Mouse (Mus musculus): Measurements from ENCODE around the gene Dennd4b. TPM values are rescaled to one million over a fixed set of nuclear protein-coding genes. Genes with fewer than 3 reads are reported as not detected.

The Dennd4b gene
- polyA plus RNA-seq, 1 experiment from 2014 or later, result 3.0 TPM

DNA sequence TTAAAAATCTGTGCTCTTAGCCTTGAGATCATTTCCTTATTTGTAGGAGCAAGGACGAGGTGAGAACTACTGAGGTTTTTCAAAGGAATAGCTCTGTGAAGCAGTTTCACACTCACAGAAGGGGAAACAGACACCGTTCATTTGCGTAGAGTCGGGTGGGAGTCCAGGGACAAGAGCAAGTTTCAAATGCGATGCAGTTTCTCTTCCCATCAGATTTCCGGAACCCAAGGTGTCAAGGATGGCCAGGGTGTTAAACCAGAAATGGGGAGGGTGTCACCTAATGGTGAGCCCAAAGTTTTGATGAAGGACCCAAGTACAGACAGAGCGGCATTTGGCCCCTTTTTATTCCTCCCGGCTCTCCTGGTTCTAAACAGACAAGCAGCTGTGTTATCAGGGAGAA is 33.9 kb upstream of the Dennd4b start:
- Histone ChIP-seq H3K27ac (ENCODE audit: low read length) (no peak overlapping the region), H3K36me3 (ENCODE audit: control insufficient read depth, insufficient read depth, low read length) (peaks cover 21% of the 10 kb centered on the region), H3K9ac (replicated peaks; ENCODE audit: low read depth, low read length) (no peak overlapping the region; the same call in 1 of the 2 replicates), H3K4me2 (replicated peaks; ENCODE audit: low read depth, low read length) (peak overlapping the region; percentile 70), H3K9me3 (ENCODE audit: control insufficient read depth, low read depth, low read length) (no peaks in the 10 kb centered on the region), H3K27me3 (ENCODE audit: control insufficient read depth, insufficient read depth, low read length) (no peaks in the 10 kb centered on the region), H3K4me3 (ENCODE audit: low read depth, low read length) (peak overlapping the region; percentile 60), H3K4me1 (ENCODE audit: control insufficient read depth, insufficient read depth, low read length) (no peaks in the 10 kb centered on the region)
- ATAC-seq (ENCODE audit: insufficient number of reproducible peaks, insufficient read depth, low FRiP score, low read depth), result no peak
- WGBS, result 15% methylated on average over 8 of the region's 8 CpGs

- WGBS, result under 1% methylated on average over 59 of the region's 61 CpGs
- ATAC-seq (ENCODE audit: insufficient number of reproducible peaks, insufficient read depth, low FRiP score, low read depth), result peak; percentile 96
Measured at GRCm38 (mm10) chr3:90231507-90232333, 33.3 kb upstream of the Dennd4b start, which contains the start of gene Jtb. TSS of gene Jtb (plus strand) at chr3:90231597.

DNA sequence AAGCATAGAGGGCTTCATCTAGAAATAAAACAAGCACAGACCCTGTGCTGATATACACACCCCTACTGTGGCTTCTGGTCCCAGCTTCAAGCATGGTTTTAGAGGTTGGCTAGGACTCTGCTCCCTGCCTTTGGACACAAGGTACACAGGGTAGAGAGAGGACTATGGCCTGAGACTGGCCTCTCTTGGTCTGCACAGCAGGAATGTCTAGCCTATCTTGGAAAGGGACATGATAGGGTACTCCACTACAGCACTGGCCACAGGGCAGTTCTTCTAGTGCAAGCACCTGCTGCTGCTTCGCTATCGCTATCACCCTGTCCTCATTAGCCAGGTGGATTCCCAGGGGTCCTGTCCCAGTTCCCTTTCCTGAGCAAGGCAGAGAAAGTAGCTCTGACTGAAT is 23.7 kb upstream of the Dennd4b start:
- ATAC-seq (ENCODE audit: insufficient number of reproducible peaks, insufficient read depth, low FRiP score, low read depth), result no peak
- no peak overlapping the region for H3K27ac ChIP-seq (ENCODE audit: low read length)
- 82% methylated on average over 2 of the region's 2 CpGs for WGBS
- H3K4me2 ChIP-seq (replicated peaks; ENCODE audit: low read depth, low read length), result no peak overlapping the region
- no peaks in the 10 kb centered on the region for H3K27me3 ChIP-seq (ENCODE audit: control insufficient read depth, insufficient read depth, low read length)
- H3K9me3 ChIP-seq (ENCODE audit: control insufficient read depth, low read depth, low read length), result no peaks in the 10 kb centered on the region
- no peak overlapping the region for H3K4me3 ChIP-seq (ENCODE audit: low read depth, low read length)
- peaks cover 12% of the 10 kb centered on the region; the same call in 1 of the 2 replicates for H3K4me1 ChIP-seq (ENCODE audit: control insufficient read depth, insufficient read depth, low read length)
- no peak overlapping the region for H3K9ac ChIP-seq (replicated peaks; ENCODE audit: low read depth, low read length)
- peaks cover 3% of the 10 kb centered on the region; the same call in 1 of the 2 replicates for H3K36me3 ChIP-seq (ENCODE audit: control insufficient read depth, insufficient read depth, low read length)

More at GRCm38 (mm10) chr3:90231507-90232333, 33.3 kb upstream of the Dennd4b start, which contains the start of gene Jtb:
- peak within 1 kb of the TSS; percentile 70 for H3K4me2 ChIP-seq (replicated peaks; ENCODE audit: low read depth, low read length)
- H3K9ac ChIP-seq (replicated peaks; ENCODE audit: low read depth, low read length), result peak within 1 kb of the TSS; percentile 63
- peaks cover 26% of the 10 kb centered on the region for H3K36me3 ChIP-seq (ENCODE audit: control insufficient read depth, insufficient read depth, low read length)
- no peaks in the 10 kb centered on the region for H3K4me1 ChIP-seq (ENCODE audit: control insufficient read depth, insufficient read depth, low read length)
- no peaks in the 10 kb centered on the region for H3K9me3 ChIP-seq (ENCODE audit: control insufficient read depth, low read depth, low read length)
- no peaks in the 10 kb centered on the region for H3K27me3 ChIP-seq (ENCODE audit: control insufficient read depth, insufficient read depth, low read length)
- peak within 1 kb of the TSS; percentile 60 for H3K4me3 ChIP-seq (ENCODE audit: low read depth, low read length)
- H3K27ac ChIP-seq (ENCODE audit: low read length), result peak within 1 kb of the TSS; percentile 85

GRCm38 (mm10) chr3:90241669-90242358 is 23.2 kb upstream of the Dennd4b start:
- H3K27me3 ChIP-seq (ENCODE audit: control insufficient read depth, insufficient read depth, low read length), result no peaks in the 10 kb centered on the region
- peaks cover 12% of the 10 kb centered on the region; the same call in 1 of the 2 replicates for H3K4me1 ChIP-seq (ENCODE audit: control insufficient read depth, insufficient read depth, low read length)
- no peak overlapping the region for H3K4me3 ChIP-seq (ENCODE audit: low read depth, low read length)
- no peak overlapping the region for H3K9ac ChIP-seq (replicated peaks; ENCODE audit: low read depth, low read length)
- no peak for ATAC-seq (ENCODE audit: insufficient number of reproducible peaks, insufficient read depth, low FRiP score, low read depth)
- no peak overlapping the region for H3K27ac ChIP-seq (ENCODE audit: low read length)
- no peaks in the 10 kb centered on the region for H3K9me3 ChIP-seq (ENCODE audit: control insufficient read depth, low read depth, low read length)
- 81% methylated on average over 10 of the region's 10 CpGs for WGBS
- H3K4me2 ChIP-seq (replicated peaks; ENCODE audit: low read depth, low read length), result peak overlapping the region; percentile 65; the same call in 1 of the 2 replicates
- H3K36me3 ChIP-seq (ENCODE audit: control insufficient read depth, insufficient read depth, low read length), result no peaks in the 10 kb centered on the region

DNA sequence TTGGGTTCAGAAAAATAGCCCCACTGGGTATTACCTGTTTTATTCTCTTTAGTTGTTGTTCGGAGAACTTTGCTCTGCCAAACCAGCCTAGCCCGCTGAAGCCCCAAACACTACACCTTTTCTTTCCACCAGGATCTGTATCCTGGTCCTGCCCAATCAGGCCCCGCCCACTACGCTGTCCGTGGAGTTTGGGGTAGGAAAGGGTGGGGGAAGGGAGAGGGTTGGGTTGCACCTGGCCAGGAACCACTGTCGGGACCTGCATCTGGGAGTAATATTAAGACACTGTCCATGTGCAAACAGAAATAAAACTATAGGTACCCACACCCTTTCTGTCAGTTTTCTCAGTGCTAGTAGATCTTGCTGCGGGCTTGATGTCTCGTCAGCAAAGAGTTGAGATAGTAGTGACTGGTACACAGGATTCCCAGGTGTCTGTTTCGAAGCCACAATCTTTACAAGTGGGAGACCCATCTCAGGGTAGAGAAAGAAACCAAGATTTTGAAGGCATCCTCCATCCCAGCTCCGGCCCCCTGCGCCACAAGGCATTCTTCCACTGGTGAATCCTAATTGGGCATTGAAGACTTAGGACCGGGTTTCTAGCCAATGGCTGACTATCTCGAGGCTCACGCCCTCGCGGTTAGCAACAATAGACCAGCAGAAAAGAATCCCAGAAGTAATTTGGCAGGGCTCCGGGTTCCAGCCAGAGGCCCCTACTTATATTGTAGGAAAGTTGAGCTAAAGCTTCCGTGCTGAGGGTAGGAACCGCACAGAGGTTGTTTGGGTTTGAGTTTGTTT is 21.8 kb upstream of the Dennd4b start, which contains the start of gene Creb3l4:
Gene Creb3l4 (minus strand): TSS at position 529 of the 792 bp plus-strand sequence.
- Histone ChIP-seq H3K9me3 (ENCODE audit: control insufficient read depth, low read depth, low read length) (no peaks in the 10 kb centered on the region), H3K4me1 (ENCODE audit: control insufficient read depth, insufficient read depth, low read length) (peaks cover 15% of the 10 kb centered on the region; the same call in 1 of the 2 replicates), H3K4me3 (ENCODE audit: low read depth, low read length) (peak within 1 kb of the TSS; percentile 32), H3K4me2 (replicated peaks; ENCODE audit: low read depth, low read length) (peak within 1 kb of the TSS; percentile 65), H3K9ac (replicated peaks; ENCODE audit: low read depth, low read length) (peak within 1 kb of the TSS; percentile 21), H3K36me3 (ENCODE audit: control insufficient read depth, insufficient read depth, low read length) (no peaks in the 10 kb centered on the region), H3K27me3 (ENCODE audit: control insufficient read depth, insufficient read depth, low read length) (no peaks in the 10 kb centered on the region), H3K27ac (ENCODE audit: low read length) (peak within 1 kb of the TSS; percentile 66; the same call in 1 of the 2 replicates)
- 5% methylated on average over 19 of the region's 19 CpGs for WGBS
- peak; percentile 73 for ATAC-seq (ENCODE audit: insufficient number of reproducible peaks, insufficient read depth, low FRiP score, low read depth)

DNA sequence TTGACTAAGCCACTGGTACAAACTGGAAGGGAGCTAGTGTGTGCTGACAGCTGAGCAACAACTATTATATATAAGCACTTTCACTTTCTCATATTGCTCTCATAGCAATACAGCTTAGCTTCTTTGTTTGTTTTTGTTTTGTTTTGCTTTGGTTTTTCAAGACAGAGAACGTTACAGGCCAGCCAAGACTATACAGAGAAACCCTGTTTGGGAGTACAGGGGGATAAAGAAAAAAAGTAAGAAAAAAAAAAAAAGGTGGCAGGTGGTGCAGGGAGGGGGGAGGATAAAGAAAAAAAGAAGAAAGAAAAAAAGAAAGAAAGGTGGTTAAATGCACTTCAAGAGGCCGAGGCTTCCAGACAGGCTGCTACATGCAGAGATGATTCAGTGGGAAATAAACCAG is 19.6 kb upstream of the Dennd4b start:
- WGBS, result 54% methylated on average over 2 of the region's 2 CpGs
- H3K4me3 ChIP-seq (ENCODE audit: low read depth, low read length), result no peak overlapping the region

DNA sequence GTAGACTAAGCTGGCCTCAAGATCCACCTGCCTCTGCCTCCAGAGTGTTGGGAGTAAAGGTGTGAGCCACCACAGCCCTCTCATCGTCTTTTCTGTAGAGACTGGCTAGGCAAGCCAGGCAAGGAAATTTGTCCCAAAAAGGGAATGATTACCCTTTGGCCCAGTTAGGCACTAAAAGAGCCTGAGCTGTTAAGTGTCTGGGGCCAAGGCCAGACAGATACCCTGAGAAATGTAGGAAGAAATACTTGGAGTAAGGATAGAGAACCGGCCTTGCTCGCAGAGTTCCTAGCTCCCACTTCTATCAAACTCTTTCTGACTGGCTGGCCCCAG is 17.4 kb upstream of the Dennd4b start:
- Histone ChIP-seq H3K9me3 (ENCODE audit: control insufficient read depth, low read depth, low read length) (no peaks in the 10 kb centered on the region), H3K4me3 (ENCODE audit: low read depth, low read length) (peak overlapping the region; percentile 71), H3K27me3 (ENCODE audit: control insufficient read depth, insufficient read depth, low read length) (no peaks in the 10 kb centered on the region), H3K9ac (replicated peaks; ENCODE audit: low read depth, low read length) (peak overlapping the region; percentile 67), H3K36me3 (ENCODE audit: control insufficient read depth, insufficient read depth, low read length) (peaks cover 15% of the 10 kb centered on the region; the same call in 1 of the 2 replicates), H3K4me1 (ENCODE audit: control insufficient read depth, insufficient read depth, low read length) (peaks cover 22% of the 10 kb centered on the region; the same call in 1 of the 2 replicates), H3K27ac (ENCODE audit: low read length) (peak overlapping the region; percentile 97), H3K4me2 (replicated peaks; ENCODE audit: low read depth, low read length) (peak overlapping the region; percentile 84)
- ATAC-seq (ENCODE audit: insufficient number of reproducible peaks, insufficient read depth, low FRiP score, low read depth), result peak; percentile 0; the same call in 1 of the 2 replicates
- under 1% methylated on average over 3 of the region's 3 CpGs for WGBS

More for the DNA sequence above, 19.6 kb upstream of the Dennd4b start:
- H3K36me3 ChIP-seq (ENCODE audit: control insufficient read depth, insufficient read depth, low read length), result peaks cover 6% of the 10 kb centered on the region; the same call in 1 of the 2 replicates
- H3K4me1 ChIP-seq (ENCODE audit: control insufficient read depth, insufficient read depth, low read length), result peaks cover 24% of the 10 kb centered on the region; the same call in 1 of the 2 replicates
- no peak for ATAC-seq (ENCODE audit: insufficient number of reproducible peaks, insufficient read depth, low FRiP score, low read depth)
- no peak overlapping the region for H3K9ac ChIP-seq (replicated peaks; ENCODE audit: low read depth, low read length)
- H3K27ac ChIP-seq (ENCODE audit: low read length), result no peak overlapping the region
- no peak overlapping the region for H3K4me2 ChIP-seq (replicated peaks; ENCODE audit: low read depth, low read length)
- H3K9me3 ChIP-seq (ENCODE audit: control insufficient read depth, low read depth, low read length), result no peaks in the 10 kb centered on the region
- no peaks in the 10 kb centered on the region for H3K27me3 ChIP-seq (ENCODE audit: control insufficient read depth, insufficient read depth, low read length)

Data from stomach, embryonic 14.5 days (tissue).